Mouse (Mus musculus): Measurements from ENCODE around the gene Gm20388. TPM values are rescaled to one million over a fixed set of nuclear protein-coding genes. Genes with fewer than 3 reads are reported as not detected.

The Gm20388 gene
- polyA plus RNA-seq, 1 experiment = 10.6 TPM

DNA sequence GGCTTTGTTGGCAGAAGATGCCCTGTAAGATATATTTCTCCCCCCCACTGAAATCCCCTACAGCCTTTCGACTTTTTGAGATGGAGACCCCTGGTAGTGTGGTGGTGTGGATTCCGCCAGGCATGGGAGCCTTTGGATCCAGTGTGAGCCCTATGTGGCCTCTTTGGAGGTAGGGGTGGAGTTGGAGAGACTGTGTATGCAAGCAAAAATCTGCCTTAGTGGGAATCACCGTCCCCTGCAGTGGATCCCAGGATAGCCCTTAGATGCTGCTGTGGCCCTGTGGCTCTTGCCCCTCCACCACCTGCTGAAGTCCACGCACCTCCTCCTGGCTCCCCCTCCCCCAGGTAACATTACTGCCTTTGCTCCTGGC is 514.2 kb downstream of the Gm20388 start:
- Histone ChIP-seq H3K4me1 (ENCODE audit: control insufficient read depth, insufficient read depth, low read length) (peaks cover 4% of the 10 kb centered on the region), H3K4me3 (replicated peaks; ENCODE audit: control insufficient read depth, low read depth, low read length) (no peak overlapping the region), H3K27ac (ENCODE audit: control insufficient read depth, insufficient read depth, low read depth, low read length, poor library complexity) (no peak overlapping the region)
- TF ChIP-seq CTCF (IDR thresholded peaks at IDR 0.05; ENCODE audit: control insufficient read depth, insufficient read depth, low read length) (no peak), POLR2A (IDR thresholded peaks at IDR 0.05; ENCODE audit: borderline replicate concordance, control insufficient read depth, low read depth, low read length) (no peak)
- 85% methylated on average over 4 of the region's 4 CpGs for WGBS

GRCm38 (mm10) chr8:120425199-120425941 is 514.7 kb downstream of the Gm20388 start:
- TF ChIP-seq CTCF (IDR thresholded peaks at IDR 0.05; ENCODE audit: control insufficient read depth, insufficient read depth, low read length) = no peak
- no peak for TF ChIP-seq POLR2A (IDR thresholded peaks at IDR 0.05; ENCODE audit: borderline replicate concordance, control insufficient read depth, low read depth, low read length)
- Histone ChIP-seq H3K27ac (ENCODE audit: control insufficient read depth, insufficient read depth, low read depth, low read length, poor library complexity) (no peak overlapping the region), H3K4me3 (replicated peaks; ENCODE audit: control insufficient read depth, low read depth, low read length) (no peak overlapping the region), H3K4me1 (ENCODE audit: control insufficient read depth, insufficient read depth, low read length) (peaks cover 4% of the 10 kb centered on the region)
- WGBS = 63% methylated on average over 8 of the region's 8 CpGs

DNA sequence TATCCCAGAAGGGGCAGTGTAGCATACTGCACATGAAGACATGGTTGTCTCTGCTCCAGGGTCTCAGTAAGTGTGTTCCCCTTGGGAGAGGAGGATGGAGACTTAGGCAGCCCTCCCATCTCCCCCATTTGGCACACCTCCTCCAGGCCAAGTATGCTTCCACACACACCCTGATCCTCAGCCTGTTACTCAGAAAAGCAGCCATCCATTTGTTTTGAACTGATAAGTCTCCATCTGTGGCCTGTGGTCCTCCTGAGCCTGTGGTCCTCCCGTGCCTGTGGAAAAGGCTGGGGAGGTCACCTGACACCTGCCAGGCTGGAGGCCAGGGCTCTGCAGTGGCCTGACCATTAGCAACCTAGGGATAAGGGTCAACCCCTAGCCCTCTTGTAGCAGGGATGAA is 515.5 kb downstream of the Gm20388 start:
- WGBS = 56% methylated on average over 1 of the region's 1 CpGs
- Histone ChIP-seq H3K4me3 (replicated peaks; ENCODE audit: control insufficient read depth, low read depth, low read length) (no peak overlapping the region), H3K4me1 (ENCODE audit: control insufficient read depth, insufficient read depth, low read length) (peaks cover 4% of the 10 kb centered on the region), H3K27ac (ENCODE audit: control insufficient read depth, insufficient read depth, low read depth, low read length, poor library complexity) (no peak overlapping the region)
- TF ChIP-seq CTCF (IDR thresholded peaks at IDR 0.05; ENCODE audit: control insufficient read depth, insufficient read depth, low read length) = no peak
- no peak for TF ChIP-seq POLR2A (IDR thresholded peaks at IDR 0.05; ENCODE audit: borderline replicate concordance, control insufficient read depth, low read depth, low read length)

GRCm38 (mm10) chr8:120426622-120427385 is 516.2 kb downstream of the Gm20388 start:
- 36% methylated on average over 20 of the region's 20 CpGs for WGBS
- Histone ChIP-seq H3K27ac (ENCODE audit: control insufficient read depth, insufficient read depth, low read depth, low read length, poor library complexity) (no peak overlapping the region; the same call in 1 of the 2 replicates), H3K4me3 (replicated peaks; ENCODE audit: control insufficient read depth, low read depth, low read length) (no peak overlapping the region), H3K4me1 (ENCODE audit: control insufficient read depth, insufficient read depth, low read length) (peaks cover 4% of the 10 kb centered on the region)
- TF ChIP-seq CTCF (IDR thresholded peaks at IDR 0.05; ENCODE audit: control insufficient read depth, insufficient read depth, low read length) = no peak
- TF ChIP-seq POLR2A (IDR thresholded peaks at IDR 0.05; ENCODE audit: borderline replicate concordance, control insufficient read depth, low read depth, low read length) = no peak

GRCm38 (mm10) chr8:120428492-120428891 is 517.9 kb downstream of the Gm20388 start:
- no peak overlapping the region for H3K27ac ChIP-seq (ENCODE audit: control insufficient read depth, insufficient read depth, low read depth, low read length, poor library complexity)
- H3K4me1 ChIP-seq (ENCODE audit: control insufficient read depth, insufficient read depth, low read length) = peaks cover 4% of the 10 kb centered on the region
- TF ChIP-seq CTCF (IDR thresholded peaks at IDR 0.05; ENCODE audit: control insufficient read depth, insufficient read depth, low read length) = no peak
- no peak for TF ChIP-seq POLR2A (IDR thresholded peaks at IDR 0.05; ENCODE audit: borderline replicate concordance, control insufficient read depth, low read depth, low read length)
- WGBS = 90% methylated on average over 5 of the region's 5 CpGs
- H3K4me3 ChIP-seq (replicated peaks; ENCODE audit: control insufficient read depth, low read depth, low read length) = no peak overlapping the region

- no peak overlapping the region for H3K27ac ChIP-seq (ENCODE audit: control insufficient read depth, insufficient read depth, low read depth, low read length, poor library complexity)
- H3K4me1 ChIP-seq (ENCODE audit: control insufficient read depth, insufficient read depth, low read length) = peaks cover 4% of the 10 kb centered on the region
- no peak for TF ChIP-seq POLR2A (IDR thresholded peaks at IDR 0.05; ENCODE audit: borderline replicate concordance, control insufficient read depth, low read depth, low read length)
- TF ChIP-seq CTCF (IDR thresholded peaks at IDR 0.05; ENCODE audit: control insufficient read depth, insufficient read depth, low read length) = no peak
- no peak overlapping the region for H3K4me3 ChIP-seq (replicated peaks; ENCODE audit: control insufficient read depth, low read depth, low read length)
- 90% methylated on average over 1 of the region's 1 CpGs for WGBS
Measured at GRCm38 (mm10) chr8:120429116-120429515, 518.5 kb downstream of the Gm20388 start.

DNA sequence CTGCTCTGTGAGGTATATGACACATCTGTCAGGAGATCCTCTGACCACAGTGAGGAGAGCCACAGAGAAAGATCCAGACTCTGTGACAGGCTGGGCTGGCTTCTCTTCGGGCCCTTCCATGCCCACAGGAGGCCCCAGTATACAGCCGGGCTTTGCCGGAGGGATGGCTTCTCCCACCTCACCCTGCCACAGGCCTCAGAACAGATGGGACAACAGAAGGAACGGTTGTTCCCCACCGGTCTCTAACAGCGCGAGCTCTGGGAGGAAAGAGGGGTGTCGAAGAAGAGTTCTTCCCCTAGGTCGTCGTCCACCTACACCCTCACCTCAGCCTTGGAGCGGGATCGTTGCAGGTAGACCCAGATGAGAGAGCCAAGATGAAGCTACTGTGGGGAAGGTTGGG is 520.4 kb downstream of the Gm20388 start:
- no peak overlapping the region for H3K27ac ChIP-seq (ENCODE audit: control insufficient read depth, insufficient read depth, low read depth, low read length, poor library complexity)
- no peak for TF ChIP-seq POLR2A (IDR thresholded peaks at IDR 0.05; ENCODE audit: borderline replicate concordance, control insufficient read depth, low read depth, low read length)
- no peak for TF ChIP-seq CTCF (IDR thresholded peaks at IDR 0.05; ENCODE audit: control insufficient read depth, insufficient read depth, low read length)
- no peak overlapping the region for H3K4me3 ChIP-seq (replicated peaks; ENCODE audit: control insufficient read depth, low read depth, low read length)
- H3K4me1 ChIP-seq (ENCODE audit: control insufficient read depth, insufficient read depth, low read length) = peaks cover 7% of the 10 kb centered on the region
- WGBS = 89% methylated on average over 12 of the region's 12 CpGs

- Histone ChIP-seq H3K4me3 (replicated peaks; ENCODE audit: control insufficient read depth, low read depth, low read length) (no peak overlapping the region), H3K4me1 (ENCODE audit: control insufficient read depth, insufficient read depth, low read length) (peaks cover 7% of the 10 kb centered on the region), H3K27ac (ENCODE audit: control insufficient read depth, insufficient read depth, low read depth, low read length, poor library complexity) (no peak overlapping the region)
- TF ChIP-seq POLR2A (IDR thresholded peaks at IDR 0.05; ENCODE audit: borderline replicate concordance, control insufficient read depth, low read depth, low read length) (no peak), CTCF (IDR thresholded peaks at IDR 0.05; ENCODE audit: control insufficient read depth, insufficient read depth, low read length) (no peak)
- 77% methylated on average over 7 of the region's 7 CpGs for WGBS
Measured at GRCm38 (mm10) chr8:120432438-120432837, 521.8 kb downstream of the Gm20388 start.

Data from bone marrow, adult 2 months (tissue).